Mouse (Mus musculus): ENCODE measurements around the gene Tiam1.

- TF ChIP-seq CTCF (IDR thresholded peaks at IDR 0.05; ENCODE audit: low read depth, low read length): no peak
- TF ChIP-seq POLR2A (IDR thresholded peaks at IDR 0.05; ENCODE audit: extremely low read depth, insufficient read depth, low read length): no peak
Measured at GRCm38 (mm10) chr16:89848651-89849597, 294.6 kb downstream of the Tiam1 start.
